Mouse (Mus musculus): ENCODE measurements around the gene Lama1.
"Not testable (repeated sequence)": the region's sequence is repeated elsewhere in the genome, so short reads cannot be mapped to it uniquely, and the experiment has no call there.

Lama1 gene

GRCm38 (mm10) chr17:67722055-67722454 is 25.0 kb downstream of the Lama1 start:
- in situ Hi-C loops (cut with MboI, MseI) = no loop called here

GRCm38 (mm10) chr17:67722578-67722977 is 25.5 kb downstream of the Lama1 start:
- in situ Hi-C loops (cut with MboI, MseI) = no loop called here

- in situ Hi-C loops (cut with MboI, MseI) = no loop called here
Measured at GRCm38 (mm10) chr17:67723175-67724067, 26.4 kb downstream of the Lama1 start.

DNA sequence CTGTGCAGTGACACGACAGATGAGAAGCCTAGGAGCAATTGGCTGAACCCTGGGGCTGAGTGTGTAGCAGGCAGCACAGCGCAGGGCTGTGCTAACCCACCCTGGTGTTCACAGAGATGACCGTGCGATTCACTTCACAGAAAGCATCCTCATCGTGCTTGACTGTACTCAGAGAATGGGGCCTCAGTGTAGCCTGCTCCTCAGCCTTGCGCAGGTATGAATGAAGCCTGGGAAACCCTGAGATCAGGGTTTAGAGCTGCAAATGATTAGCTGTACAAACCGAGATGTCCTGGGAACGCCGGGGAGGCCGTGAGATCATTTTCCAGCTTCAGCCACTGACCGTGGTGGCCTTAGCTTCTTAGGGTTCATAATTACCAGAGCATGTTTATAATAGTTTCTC is 29.5 kb downstream of the Lama1 start:
- in situ Hi-C loops (cut with MboI, MseI) = no loop called here

DNA sequence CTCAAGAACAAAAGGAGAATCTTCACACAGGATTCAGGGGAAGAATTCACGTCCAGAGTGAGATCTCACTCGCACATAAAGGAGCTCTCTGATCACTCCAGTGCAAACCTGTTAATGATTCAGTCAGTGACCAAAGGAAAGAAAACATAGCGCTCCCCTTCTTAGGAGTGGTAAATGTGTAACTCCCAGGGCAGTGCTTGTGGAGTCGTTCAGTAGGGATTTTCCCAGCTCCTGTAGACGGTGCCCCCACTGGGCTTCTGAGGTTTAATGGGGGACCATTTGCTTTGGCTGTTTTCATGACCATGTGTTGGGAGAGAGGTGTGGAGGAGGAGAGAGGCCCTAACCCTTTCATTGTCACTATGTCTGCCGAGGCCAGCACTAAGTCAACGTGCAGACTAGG is 31.7 kb downstream of the Lama1 start:
- in situ Hi-C loops (cut with MboI, MseI) = no loop called here

- in situ Hi-C loops (cut with MboI, MseI) = no loop called here
Measured at GRCm38 (mm10) chr17:67731096-67731495, 34.0 kb downstream of the Lama1 start.

DNA sequence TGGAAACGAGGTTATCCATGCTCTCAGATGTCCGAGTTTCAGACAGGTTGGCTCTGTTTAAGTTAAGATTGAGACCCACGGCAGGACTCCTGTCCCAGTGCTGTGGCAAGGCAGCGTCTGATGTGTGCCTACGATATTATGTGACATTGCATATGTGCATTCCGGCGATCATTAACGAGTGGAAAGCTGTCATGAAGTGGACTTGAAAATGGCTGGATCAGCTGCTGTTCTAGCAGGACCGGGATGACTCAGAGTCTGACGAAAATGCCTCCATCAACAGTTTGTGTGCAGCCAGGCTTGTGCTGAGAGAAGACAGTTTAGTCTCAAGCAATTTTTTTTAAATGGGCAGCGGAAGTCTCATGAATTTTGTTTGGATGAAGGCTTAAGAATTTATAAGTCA is 34.9 kb downstream of the Lama1 start:
- in situ Hi-C loops (cut with MboI, MseI) = no loop called here

- in situ Hi-C loops (cut with MboI, MseI) = no loop called here
Measured at GRCm38 (mm10) chr17:67733516-67733915, 36.5 kb downstream of the Lama1 start.

- in situ Hi-C loops (cut with MboI, MseI) = no loop called here
Measured at GRCm38 (mm10) chr17:67735722-67736121, 38.7 kb downstream of the Lama1 start.

- in situ Hi-C loops (cut with MboI, MseI) = not testable (repeated sequence)
Measured at GRCm38 (mm10) chr17:67741229-67741628, 44.2 kb downstream of the Lama1 start.

GRCm38 (mm10) chr17:67764167-67764871 is 67.3 kb downstream of the Lama1 start:
- in situ Hi-C loops (cut with MboI, MseI) = no loop called here

- in situ Hi-C loops (cut with MboI, MseI) = no loop called here
Measured at GRCm38 (mm10) chr17:67773608-67774007, 76.5 kb downstream of the Lama1 start.

GRCm38 (mm10) chr17:67776764-67777163 is 79.7 kb downstream of the Lama1 start:
- in situ Hi-C loops (cut with MboI, MseI) = no loop called here

GRCm38 (mm10) chr17:67779812-67780211 is 82.8 kb downstream of the Lama1 start:
- in situ Hi-C loops (cut with MboI, MseI) = no loop called here

- in situ Hi-C loops (cut with MboI, MseI) = no loop called here
Measured at GRCm38 (mm10) chr17:67791091-67791490, 94.0 kb downstream of the Lama1 start.

DNA sequence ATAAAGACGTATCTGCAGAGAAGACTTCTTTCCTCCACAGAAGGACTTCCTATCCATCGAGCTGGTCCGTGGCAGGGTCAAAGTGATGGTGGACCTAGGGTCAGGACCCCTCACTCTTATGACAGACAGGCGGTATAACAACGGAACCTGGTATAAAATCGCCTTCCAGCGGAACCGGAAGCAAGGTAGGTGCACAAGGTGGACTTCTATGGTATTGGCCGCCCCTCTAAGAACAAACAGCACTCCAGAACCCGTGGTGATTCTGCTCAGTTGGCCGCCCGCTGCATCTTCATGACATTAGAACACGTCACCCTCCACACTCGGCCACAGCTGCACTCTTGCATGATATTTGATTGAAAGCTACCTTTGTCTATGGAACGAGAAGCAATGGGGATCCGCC is 112.1 kb downstream of the Lama1 start:
- in situ Hi-C loops (cut with MboI, MseI) = no loop called here

GRCm38 (mm10) chr17:67813666-67814065 is 116.6 kb downstream of the Lama1 start:
- in situ Hi-C loops (cut with MboI, MseI) = no loop called here

- in situ Hi-C loops (cut with MboI, MseI) = no loop called here
Measured at GRCm38 (mm10) chr17:67815720-67816119, 118.7 kb downstream of the Lama1 start.

DNA sequence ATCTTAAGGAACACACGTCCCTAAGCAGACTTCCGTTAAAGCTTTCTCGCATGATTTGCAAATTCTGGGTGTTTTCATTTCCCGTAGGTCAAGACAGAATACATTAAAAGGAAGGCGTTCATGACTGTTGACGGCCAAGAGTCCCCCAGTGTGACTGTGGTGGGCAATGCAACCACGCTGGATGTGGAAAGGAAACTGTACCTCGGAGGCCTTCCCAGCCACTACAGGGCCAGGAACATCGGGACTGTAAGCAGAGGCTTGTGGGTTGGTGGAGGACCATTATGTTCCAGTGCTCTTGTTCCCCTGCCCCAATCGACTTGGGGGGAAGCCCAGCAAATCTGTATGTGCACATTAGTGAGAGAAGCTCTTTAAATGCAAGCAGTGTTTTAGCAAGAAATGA is 119.9 kb downstream of the Lama1 start:
- in situ Hi-C loops (cut with MboI, MseI) = no loop called here

DNA sequence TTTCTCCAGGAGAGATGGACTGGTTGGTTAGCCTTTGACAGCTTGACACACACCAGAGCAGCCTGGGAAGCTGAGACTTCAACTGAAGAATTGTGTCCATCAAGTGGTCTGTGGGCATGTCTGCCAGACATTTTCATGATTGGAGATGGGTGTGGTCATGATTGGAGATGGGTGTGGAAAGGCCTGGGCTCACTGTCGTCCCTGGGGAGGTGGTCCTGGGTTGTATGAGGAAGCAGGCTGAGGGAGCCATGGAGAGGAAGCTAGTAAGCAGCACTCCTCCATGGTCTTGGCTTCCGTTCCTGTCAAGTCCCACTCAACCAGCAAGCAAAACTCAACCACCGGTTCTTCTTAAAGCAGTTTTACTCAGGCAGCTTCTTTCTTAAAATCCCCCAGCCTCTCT is 130.4 kb downstream of the Lama1 start:
- in situ Hi-C loops (cut with MboI, MseI) = no loop called here

- in situ Hi-C loops (cut with MboI, MseI) = no loop called here
Measured at GRCm38 (mm10) chr17:67836146-67836895, 139.3 kb downstream of the Lama1 start.

Measured in T-helper 1 cell (primary cell).